Mouse (Mus musculus): Measurements from ENCODE around the gene Nbeal2. TPM values are rescaled to one million over a fixed set of nuclear protein-coding genes. Genes with fewer than 3 reads are reported as not detected.

The Nbeal2 gene
- polyA plus RNA-seq, 1 experiment from 2014 or later: 0.76 TPM

GRCm38 (mm10) chr9:110583521-110583920, 70.4 kb downstream of the Nbeal2 start:
- no peaks in the 10 kb centered on the region for H3K4me1 ChIP-seq
- 94% methylated on average over 1 of the region's 1 CpGs for WGBS
- no peaks in the 10 kb centered on the region for H3K27me3 ChIP-seq (ENCODE audit: low read depth, poor library complexity, severe bottlenecking)
- no peak overlapping the region for H3K4me3 ChIP-seq
- H3K36me3 ChIP-seq: peaks cover 78% of the 10 kb centered on the region
- no peak for DNase-seq (ENCODE audit: low spot score)
- H3K9me3 ChIP-seq (replicated peaks): no peaks in the 10 kb centered on the region
- H3K27ac ChIP-seq: no peak overlapping the region

GRCm38 (mm10) chr9:110582161-110582560, 71.8 kb downstream of the Nbeal2 start:
- Histone ChIP-seq H3K4me1 (no peaks in the 10 kb centered on the region), H3K36me3 (peaks cover 78% of the 10 kb centered on the region), H3K9me3 (replicated peaks) (no peaks in the 10 kb centered on the region), H3K27me3 (ENCODE audit: low read depth, poor library complexity, severe bottlenecking) (no peaks in the 10 kb centered on the region), H3K27ac (no peak overlapping the region), H3K4me3 (no peak overlapping the region)
- WGBS: 88% methylated on average over 2 of the region's 2 CpGs
- no peak for DNase-seq (ENCODE audit: low spot score)

Small RNA genes lying within 50 kb of the gene (microRNA-seq; reads per million reads assigned to microRNA genes)
- gene Mir8107: not detected

Other genes starting within 250 kb of the Nbeal2 start
- 18.0 and 18.5 TPM in 2 replicates for gene Ptpn23, start 245.9 kb downstream of the Nbeal2 start, polyA plus RNA-seq (2016; fragmentation: Nextera tagmentation; extraction: Ambion mirVana)
- not detected in 2 replicates for gene Ngp, start 234.4 kb downstream of the Nbeal2 start, polyA plus RNA-seq (2016; fragmentation: Nextera tagmentation; extraction: Ambion mirVana)
- gene Klhl18, start 177.5 kb downstream of the Nbeal2 start, polyA plus RNA-seq (2016; fragmentation: Nextera tagmentation; extraction: Ambion mirVana): 8.5 and 10.3 TPM in 2 replicates
- 0.74 and 0.75 TPM in 2 replicates for gene Kif9, start 177.2 kb downstream of the Nbeal2 start, polyA plus RNA-seq (2016; fragmentation: Nextera tagmentation; extraction: Ambion mirVana)
- 36.4 and 42.5 TPM in 2 replicates for gene Setd2, start 121.6 kb downstream of the Nbeal2 start, polyA plus RNA-seq (2016; fragmentation: Nextera tagmentation; extraction: Ambion mirVana)
- 52.8 and 60.6 TPM in 2 replicates for gene Nradd, start 29.7 kb downstream of the Nbeal2 start, polyA plus RNA-seq (2016; fragmentation: Nextera tagmentation; extraction: Ambion mirVana)
- 164 and 175 TPM in 2 replicates for gene Ccdc12, start 2.3 kb upstream of the Nbeal2 start, polyA plus RNA-seq (2016; fragmentation: Nextera tagmentation; extraction: Ambion mirVana)
- gene Myl3, start 87.7 kb upstream of the Nbeal2 start, polyA plus RNA-seq (2016; fragmentation: Nextera tagmentation; extraction: Ambion mirVana): 1.7 and 3.5 TPM in 2 replicates
- gene Pth1r, start 93.0 kb upstream of the Nbeal2 start, polyA plus RNA-seq (2016; fragmentation: Nextera tagmentation; extraction: Ambion mirVana): 36.3 and 49.2 TPM in 2 replicates
- gene Prss42, start 144.0 kb upstream of the Nbeal2 start, polyA plus RNA-seq (2016; fragmentation: Nextera tagmentation; extraction: Ambion mirVana): not detected in 2 replicates
- gene Prss44, start 159.8 kb upstream of the Nbeal2 start, polyA plus RNA-seq (2016; fragmentation: Nextera tagmentation; extraction: Ambion mirVana): not detected in 2 replicates
- not detected in 2 replicates for gene Prss43, start 172.5 kb upstream of the Nbeal2 start, polyA plus RNA-seq (2016; fragmentation: Nextera tagmentation; extraction: Ambion mirVana)
- not detected in 2 replicates for gene Prss45, start 180.4 kb upstream of the Nbeal2 start, polyA plus RNA-seq (2016; fragmentation: Nextera tagmentation; extraction: Ambion mirVana)
- gene Prss46, start 190.3 kb upstream of the Nbeal2 start, polyA plus RNA-seq (2016; fragmentation: Nextera tagmentation; extraction: Ambion mirVana): not detected in 2 replicates
- 0.69 and 0.83 TPM in 2 replicates for gene Prss50, start 203.8 kb upstream of the Nbeal2 start, polyA plus RNA-seq (2016; fragmentation: Nextera tagmentation; extraction: Ambion mirVana)
- gene Als2cl, start 225.7 kb upstream of the Nbeal2 start, polyA plus RNA-seq (2016; fragmentation: Nextera tagmentation; extraction: Ambion mirVana): 1.8 and 1.9 TPM in 2 replicates
- gene Tmie, start 226.0 kb upstream of the Nbeal2 start, polyA plus RNA-seq (2016; fragmentation: Nextera tagmentation; extraction: Ambion mirVana): 0.09 TPM in 1 of 2 replicates, not detected in the other